Mouse (Mus musculus) embryonic fibroblast, embryonic 13.5 days (primary cell): ENCODE measurements at regions not wholly inside any gene's neighbourhood (a gene's known extent, or its start where the extent isn't known, plus 50 kb on each side); places are given as distances from the start of the nearest gene placed in this dataset.

Experiments
- CTCF ChIP-seq: IDR thresholded peaks from 2 replicates; pipeline ENCODE4 v1.5.1; 2011; ENCODE audit warnings: mild to moderate bottlenecking, control low read depth, low read length, moderate library complexity, borderline replicate concordance; ENCODE audit not compliant: insufficient read depth
- POLR2A ChIP-seq: IDR thresholded peaks from 2 replicates; pipeline ENCODE4 v1.6.1; 2011; ENCODE audit warnings: low read depth, mild to moderate bottlenecking, control low read depth, low read length, moderate library complexity

GRCm38 (mm10) chr13:28556385-28556938 is 299.1 kb downstream of the Gm11361 start:
- no peak for TF ChIP-seq CTCF
- no peak for TF ChIP-seq POLR2A
